Mouse (Mus musculus): Measurements from ENCODE around the gene Nploc4. TPM values are rescaled to one million over a fixed set of nuclear protein-coding genes. Genes with fewer than 3 reads are reported as not detected.
A peak's percentile ranks its signal among the peaks of the same experiment; 100 is the strongest.

The Nploc4 gene
- polyA plus RNA-seq, 1 experiment from 2014 or later = 51.4 TPM

GRCm38 (mm10) chr11:120380271-120380670, 57.2 kb downstream of the Nploc4 start:
- no peak for TF ChIP-seq CTCF (IDR thresholded peaks at IDR 0.05; ENCODE audit: low read depth)
- DNase-seq = no peak
- H3K27ac ChIP-seq (ENCODE audit: low read depth) = no peak overlapping the region
- H3K36me3 ChIP-seq (ENCODE audit: insufficient read depth) = peaks cover 71% of the 10 kb centered on the region
- 83% methylated on average over 3 of the region's 3 CpGs for WGBS
- no peak overlapping the region for H3K4me2 ChIP-seq
- H3K27me3 ChIP-seq (ENCODE audit: insufficient read depth, low read length) = no peaks in the 10 kb centered on the region
- no peak overlapping the region for H3K4me3 ChIP-seq (ENCODE audit: low read depth, low read length)
- ATAC-seq (ENCODE audit: insufficient read depth) = no peak
- H3K9me3 ChIP-seq (ENCODE audit: low read depth, low read length) = no peaks in the 10 kb centered on the region
- no peak overlapping the region for H3K9ac ChIP-seq
- H3K4me1 ChIP-seq (ENCODE audit: insufficient read depth) = peaks cover 5% of the 10 kb centered on the region

GRCm38 (mm10) chr11:120378611-120379540, 58.6 kb downstream of the Nploc4 start, which contains the start of gene Faap100:
TSS of gene Faap100 (minus strand) at chr11:120378764.
- peak within 1 kb of the TSS; percentile 69 for H3K9ac ChIP-seq

DNA sequence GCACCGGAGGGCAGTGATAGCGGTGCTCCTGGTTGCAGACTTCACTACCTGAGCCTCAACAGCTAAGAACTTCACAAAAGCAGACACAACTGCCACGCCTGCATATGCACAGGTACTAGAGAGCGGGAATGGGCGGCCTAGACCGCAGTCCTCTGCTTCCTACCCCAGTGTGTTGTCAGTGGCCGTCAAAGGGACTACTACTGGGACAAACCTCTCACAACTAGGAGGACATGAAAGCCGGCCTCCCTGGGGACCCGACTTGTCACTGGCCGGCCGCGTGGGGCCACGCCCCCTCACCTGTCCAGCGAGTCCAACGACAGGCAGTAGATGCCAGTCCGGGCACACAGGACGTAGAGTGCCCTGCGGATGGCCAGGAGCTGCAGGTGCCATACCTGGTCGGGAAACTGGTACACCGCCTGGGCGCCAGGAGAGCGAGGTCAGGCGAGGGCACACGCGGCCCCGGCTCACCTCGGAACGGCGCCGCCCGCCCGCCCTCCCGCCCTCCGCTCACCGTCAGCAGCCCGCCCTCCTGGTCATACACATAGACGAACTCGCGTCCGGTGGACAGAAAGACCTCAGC, 59.4 kb downstream of the Nploc4 start:
- Histone ChIP-seq H3K36me3 (ENCODE audit: insufficient read depth) (peaks cover 71% of the 10 kb centered on the region), H3K27me3 (ENCODE audit: insufficient read depth, low read length) (no peaks in the 10 kb centered on the region), H3K4me1 (ENCODE audit: insufficient read depth) (peaks cover 5% of the 10 kb centered on the region), H3K4me3 (ENCODE audit: low read depth, low read length) (peak overlapping the region; percentile 79), H3K27ac (ENCODE audit: low read depth) (no peak overlapping the region), H3K9me3 (ENCODE audit: low read depth, low read length) (no peaks in the 10 kb centered on the region), H3K4me2 (peak overlapping the region; percentile 96), H3K9ac (peak overlapping the region; percentile 69)
- ATAC-seq (ENCODE audit: insufficient read depth) = peak; percentile 42
- no peak for TF ChIP-seq CTCF (IDR thresholded peaks at IDR 0.05; ENCODE audit: low read depth)
- peak; percentile 40 for DNase-seq
- WGBS = 3% methylated on average over 38 of the region's 40 CpGs

More at GRCm38 (mm10) chr11:120378611-120379540, 58.6 kb downstream of the Nploc4 start, which contains the start of gene Faap100:
- Histone ChIP-seq H3K27ac (ENCODE audit: low read depth) (peak within 1 kb of the TSS; percentile 83), H3K27me3 (ENCODE audit: insufficient read depth, low read length) (no peaks in the 10 kb centered on the region), H3K4me3 (ENCODE audit: low read depth, low read length) (peak within 1 kb of the TSS; percentile 79), H3K4me1 (ENCODE audit: insufficient read depth) (peaks cover 5% of the 10 kb centered on the region), H3K36me3 (ENCODE audit: insufficient read depth) (peaks cover 71% of the 10 kb centered on the region), H3K4me2 (peak within 1 kb of the TSS; percentile 96), H3K9me3 (ENCODE audit: low read depth, low read length) (no peaks in the 10 kb centered on the region)
- 7% methylated on average over 54 of the region's 54 CpGs for WGBS
- DNase-seq (peak; percentile 98), ATAC-seq (ENCODE audit: insufficient read depth) (peak; percentile 87)
- TF ChIP-seq CTCF (IDR thresholded peaks at IDR 0.05; ENCODE audit: low read depth) = peak; percentile 66

DNA sequence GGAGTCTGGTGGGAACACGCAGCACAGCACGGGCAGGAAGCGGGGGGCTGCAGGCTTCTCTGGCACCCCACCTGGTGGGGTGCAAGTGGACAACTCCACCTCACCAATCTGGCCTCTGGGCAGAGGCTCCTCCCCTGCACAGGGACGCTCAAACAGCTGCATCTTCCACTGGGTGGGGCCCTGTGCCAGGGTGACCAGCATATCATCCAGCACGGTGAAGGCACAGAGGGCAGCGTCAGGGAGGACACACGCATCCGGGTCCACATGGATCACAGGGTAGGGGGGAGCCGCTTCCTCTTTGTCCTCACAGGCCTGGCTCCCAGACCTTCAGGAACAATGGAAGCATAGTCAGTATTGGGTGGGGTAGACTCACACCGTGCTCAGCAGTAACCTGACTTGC, 60.2 kb downstream of the Nploc4 start:
- DNase-seq (no peak), ATAC-seq (ENCODE audit: insufficient read depth) (no peak)
- no peak for TF ChIP-seq CTCF (IDR thresholded peaks at IDR 0.05; ENCODE audit: low read depth)
- H3K4me3 ChIP-seq (ENCODE audit: low read depth, low read length) = peak overlapping the region; percentile 79
- H3K36me3 ChIP-seq (ENCODE audit: insufficient read depth) = peaks cover 71% of the 10 kb centered on the region
- peak overlapping the region; percentile 96 for H3K4me2 ChIP-seq
- no peaks in the 10 kb centered on the region for H3K9me3 ChIP-seq (ENCODE audit: low read depth, low read length)
- 67% methylated on average over 10 of the region's 10 CpGs for WGBS
- H3K27me3 ChIP-seq (ENCODE audit: insufficient read depth, low read length) = no peaks in the 10 kb centered on the region
- peak overlapping the region; percentile 69; the same call in 1 of the 2 replicates for H3K9ac ChIP-seq
- no peak overlapping the region for H3K27ac ChIP-seq (ENCODE audit: low read depth)
- H3K4me1 ChIP-seq (ENCODE audit: insufficient read depth) = peaks cover 5% of the 10 kb centered on the region

- ATAC-seq (ENCODE audit: insufficient read depth) (no peak), DNase-seq (no peak)
- no peak overlapping the region for H3K4me3 ChIP-seq (ENCODE audit: low read depth, low read length)
- H3K4me1 ChIP-seq (ENCODE audit: insufficient read depth) = peaks cover 5% of the 10 kb centered on the region
- no peaks in the 10 kb centered on the region for H3K9me3 ChIP-seq (ENCODE audit: low read depth, low read length)
- H3K27ac ChIP-seq (ENCODE audit: low read depth) = no peak overlapping the region
- H3K4me2 ChIP-seq = peak overlapping the region; percentile 96; the same call in 1 of the 2 replicates
- WGBS = 82% methylated on average over 17 of the region's 17 CpGs
- H3K36me3 ChIP-seq (ENCODE audit: insufficient read depth) = peaks cover 71% of the 10 kb centered on the region
- no peaks in the 10 kb centered on the region for H3K27me3 ChIP-seq (ENCODE audit: insufficient read depth, low read length)
- no peak for TF ChIP-seq CTCF (IDR thresholded peaks at IDR 0.05; ENCODE audit: low read depth)
- H3K9ac ChIP-seq = no peak overlapping the region
These were observed 61.0 kb downstream of the Nploc4 start for GRCm38 (mm10) chr11:120376302-120377160.

- peaks cover 64% of the 10 kb centered on the region for H3K36me3 ChIP-seq (ENCODE audit: insufficient read depth)
- DNase-seq = no peak
- ATAC-seq (ENCODE audit: insufficient read depth) = no peak
- H3K27me3 ChIP-seq (ENCODE audit: insufficient read depth, low read length) = no peaks in the 10 kb centered on the region
- no peak overlapping the region for H3K9ac ChIP-seq
- H3K4me3 ChIP-seq (ENCODE audit: low read depth, low read length) = no peak overlapping the region
- no peak for TF ChIP-seq CTCF (IDR thresholded peaks at IDR 0.05; ENCODE audit: low read depth)
- H3K4me1 ChIP-seq (ENCODE audit: insufficient read depth) = peaks cover 5% of the 10 kb centered on the region
- 91% methylated on average over 10 of the region's 10 CpGs for WGBS
- H3K4me2 ChIP-seq = no peak overlapping the region
- H3K9me3 ChIP-seq (ENCODE audit: low read depth, low read length) = no peaks in the 10 kb centered on the region
- no peak overlapping the region for H3K27ac ChIP-seq (ENCODE audit: low read depth)
These were observed 62.2 kb downstream of the Nploc4 start for GRCm38 (mm10) chr11:120375324-120375723.
